Mouse (Mus musculus): ENCODE results near the gene Zdhhc4. TPM values are rescaled to one million over a fixed set of nuclear protein-coding genes. Genes with fewer than 3 reads are reported as not detected.

Zdhhc4 gene
- polyA plus RNA-seq, 1 experiment from 2014 or later = 71.5 TPM

Other genes with a start within 250 kb of the Zdhhc4 start
- 26.9 and 38.6 TPM in 2 replicates for gene Rnf216, start 216.3 kb downstream of the Zdhhc4 start, polyA plus RNA-seq (2014; fragmentation: Nextera tagmentation; extraction: Ambion mirVana)
- gene Olfr718-ps1, start 181.7 kb downstream of the Zdhhc4 start, polyA plus RNA-seq (2014; fragmentation: Nextera tagmentation; extraction: Ambion mirVana) = not detected in 2 replicates
- 8.4 and 9.2 TPM in 2 replicates for gene Rbak, start 148.5 kb downstream of the Zdhhc4 start, polyA plus RNA-seq (2014; fragmentation: Nextera tagmentation; extraction: Ambion mirVana)
- not detected in 2 replicates for gene Spdye4b, start 148.2 kb downstream of the Zdhhc4 start, polyA plus RNA-seq (2014; fragmentation: Nextera tagmentation; extraction: Ambion mirVana)
- gene Spdye4a, start 102.4 kb downstream of the Zdhhc4 start, polyA plus RNA-seq (2014; fragmentation: Nextera tagmentation; extraction: Ambion mirVana) = not detected in 2 replicates
- gene Zfp12, start 94.1 kb downstream of the Zdhhc4 start, polyA plus RNA-seq (2014; fragmentation: Nextera tagmentation; extraction: Ambion mirVana) = 23.1 and 26.2 TPM in 2 replicates
- gene Zfp316, start 59.2 kb downstream of the Zdhhc4 start, polyA plus RNA-seq (2014; fragmentation: Nextera tagmentation; extraction: Ambion mirVana) = 3.3 and 3.7 TPM in 2 replicates
- gene Zfp853, start 35.6 kb downstream of the Zdhhc4 start, polyA plus RNA-seq (2014; fragmentation: Nextera tagmentation; extraction: Ambion mirVana) = 0.07 TPM in 1 of 2 replicates, not detected in the other
- gene E130309D02Rik, start 13.9 kb downstream of the Zdhhc4 start, polyA plus RNA-seq (2014; fragmentation: Nextera tagmentation; extraction: Ambion mirVana) = 32.3 and 39.3 TPM in 2 replicates
- 0.18 and 0.77 TPM in 2 replicates for gene Grid2ip, start 28.1 kb upstream of the Zdhhc4 start, polyA plus RNA-seq (2014; fragmentation: Nextera tagmentation; extraction: Ambion mirVana)
- gene Kdelr2, start 74.6 kb upstream of the Zdhhc4 start, polyA plus RNA-seq (2014; fragmentation: Nextera tagmentation; extraction: Ambion mirVana) = 137 and 144 TPM in 2 replicates
- 9.7 and 11.2 TPM in 2 replicates for gene Daglb, start 135.3 kb upstream of the Zdhhc4 start, polyA plus RNA-seq (2014; fragmentation: Nextera tagmentation; extraction: Ambion mirVana)
- 383 and 409 TPM in 2 replicates for gene Rac1, start 198.8 kb upstream of the Zdhhc4 start, polyA plus RNA-seq (2014; fragmentation: Nextera tagmentation; extraction: Ambion mirVana)

All from forebrain, embryonic 14.5 days (tissue).